Mouse (Mus musculus): Measurements from ENCODE around the gene Ahcy.
"Not testable (repeated sequence)": the region's sequence is repeated elsewhere in the genome, so short reads cannot be mapped to it uniquely, and the experiment has no call there.

The Ahcy gene

GRCm38 (mm10) chr2:155073978-155074765 lies at the start of gene Ahcy:
TSS of gene Ahcy (minus strand) at chr2:155074497.
- peak; percentile 95 for DNase-seq

- no peak for DNase-seq
These were observed 41.0 kb upstream of the Ahcy start for GRCm38 (mm10) chr2:155115216-155115830.

GRCm38 (mm10) chr2:155107276-155107675 lies 33.0 kb upstream of the Ahcy start:
- DNase-seq, result not testable (repeated sequence)

GRCm38 (mm10) chr2:155103607-155104006 lies 29.3 kb upstream of the Ahcy start:
- peak; percentile 80 for DNase-seq

GRCm38 (mm10) chr2:155101761-155102181 lies 27.5 kb upstream of the Ahcy start:
- DNase-seq, result no peak

- DNase-seq, result no peak
These were observed 26.5 kb upstream of the Ahcy start for GRCm38 (mm10) chr2:155100796-155101259.

GRCm38 (mm10) chr2:155099994-155100795 lies 25.9 kb upstream of the Ahcy start:
- DNase-seq, result no peak

- DNase-seq, result peak; percentile 52
These were observed 25.1 kb upstream of the Ahcy start for GRCm38 (mm10) chr2:155099421-155099820.

GRCm38 (mm10) chr2:155098720-155099380 lies 24.6 kb upstream of the Ahcy start:
- DNase-seq, result peak; percentile 63

- DNase-seq, result no peak
These were observed 19.1 kb upstream of the Ahcy start for GRCm38 (mm10) chr2:155093418-155093817.

GRCm38 (mm10) chr2:155091743-155092075 lies 17.4 kb upstream of the Ahcy start:
- no peak for DNase-seq

- DNase-seq, result no peak
These were observed 16.8 kb upstream of the Ahcy start for GRCm38 (mm10) chr2:155090909-155091742.

GRCm38 (mm10) chr2:155088264-155088663 lies 14.0 kb upstream of the Ahcy start:
- no peak for DNase-seq

- DNase-seq, result no peak
These were observed 12.0 kb upstream of the Ahcy start for GRCm38 (mm10) chr2:155086328-155086727.

- no peak for DNase-seq
These were observed 10.2 kb upstream of the Ahcy start for GRCm38 (mm10) chr2:155084546-155084945.

GRCm38 (mm10) chr2:155082121-155082803 lies 8.0 kb upstream of the Ahcy start:
- peak; percentile 59 for DNase-seq

- no peak for DNase-seq
These were observed 6.8 kb upstream of the Ahcy start for GRCm38 (mm10) chr2:155081056-155081455.

- no peak for DNase-seq
These were observed 5.9 kb upstream of the Ahcy start for GRCm38 (mm10) chr2:155080179-155080530.

GRCm38 (mm10) chr2:155079500-155080178 lies 5.3 kb upstream of the Ahcy start:
- DNase-seq, result no peak

GRCm38 (mm10) chr2:155075649-155076048 lies 1.4 kb upstream of the Ahcy start:
- DNase-seq, result no peak

- no peak for DNase-seq
These were observed 551 bp upstream of the Ahcy start for GRCm38 (mm10) chr2:155074766-155075330.

All from retina, postnatal 1 day (tissue).